Mouse (Mus musculus) CD4-positive naive resting alpha-beta T cell, adult 57 days (primary cell): Measurements from ENCODE around the gene Rpl9. TPM values are rescaled to one million over a fixed set of nuclear protein-coding genes. Genes with fewer than 3 reads are reported as not detected.

Experiments used
- total RNA-seq: library from RNA; stranded (reverse); gene quantifications from one replicate; pipeline ENCODE4 v1.2.4, GENCODE M21; 2023

Gene Rpl9
- total RNA-seq: 2,825 TPM

GRCm38 (mm10) chr5:65390648-65391644 is at the start of gene Rpl9, which contains the start of gene Lias:
TSS of gene Rpl9 (minus strand) at chr5:65391444.
TSS of gene Lias (plus strand) at chr5:65391497.

GRCm38 (mm10) chr5:65435806-65436561 is 44.7 kb upstream of the Rpl9 start, which contains the start of gene Ugdh:
TSS of gene Ugdh (minus strand) at chr5:65435949.

GRCm38 (mm10) chr5:65348168-65348567 is 43.1 kb downstream of the Rpl9 start, which contains the start of gene Klb:
TSS of gene Klb (plus strand) at chr5:65348314.

Other genes starting within 250 kb of the Rpl9 start
- gene Wdr19, start 191.7 kb downstream of the Rpl9 start, total RNA-seq: 2.2 TPM
- 41.9 TPM for gene Rfc1, start 55.8 kb downstream of the Rpl9 start, total RNA-seq
- not detected for gene Klb, start 43.1 kb downstream of the Rpl9 start, total RNA-seq
- gene Lias, start 53 bp upstream of the Rpl9 start, total RNA-seq: 33.3 TPM
- gene Ugdh, start 44.5 kb upstream of the Rpl9 start, total RNA-seq: 20.1 TPM
- gene Gm43552, start 101.4 kb upstream of the Rpl9 start, total RNA-seq: not detected
- gene Smim14, start 145.7 kb upstream of the Rpl9 start, total RNA-seq: 112 TPM
- gene Ube2k, start 145.8 kb upstream of the Rpl9 start, total RNA-seq: 75.6 TPM